Mouse (Mus musculus): Measurements from ENCODE around the gene Kif1c. TPM values are rescaled to one million over a fixed set of nuclear protein-coding genes. Genes with fewer than 3 reads are reported as not detected.

Kif1c gene
- polyA plus RNA-seq, 1 experiment from 2014 or later = 5.4 TPM

DNA sequence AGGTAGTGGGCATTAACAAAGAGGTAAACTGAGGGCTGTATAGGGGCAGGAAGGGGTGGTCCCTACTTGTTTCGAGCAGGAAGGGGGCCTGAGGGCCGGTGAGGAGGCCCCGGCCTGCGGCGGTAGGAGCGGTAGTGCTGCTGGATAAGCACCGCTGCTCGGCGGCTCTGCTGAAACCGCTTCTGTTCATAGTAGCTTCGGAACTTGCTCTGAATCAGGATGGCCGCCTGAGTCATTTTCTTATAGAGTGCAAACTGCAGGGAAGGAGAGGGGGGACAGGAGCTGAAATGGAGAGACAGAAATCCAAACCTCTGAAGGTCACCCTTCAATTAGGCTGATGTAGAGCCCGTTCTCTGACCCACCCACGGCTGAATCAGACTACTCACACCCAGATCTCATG lies 29.9 kb upstream of the Kif1c start:
- peak overlapping the region; percentile 98 for H3K4me2 ChIP-seq (ENCODE audit: low read depth)
- DNase-seq (ENCODE audit: low spot score) = peak; percentile 25
- H3K36me3 ChIP-seq (ENCODE audit: control insufficient read depth, insufficient read depth, low read length) = no peaks in the 10 kb centered on the region
- H3K4me3 ChIP-seq (ENCODE audit: low read depth, low read length) = peak overlapping the region; percentile 60
- no peaks in the 10 kb centered on the region for H3K27me3 ChIP-seq (ENCODE audit: control insufficient read depth, insufficient read depth, low read length)
- peak overlapping the region; percentile 93 for H3K27ac ChIP-seq (ENCODE audit: low read depth, low read length)
- no peaks in the 10 kb centered on the region for H3K9me3 ChIP-seq (ENCODE audit: control insufficient read depth, low read length)
- H3K4me1 ChIP-seq (ENCODE audit: control insufficient read depth, insufficient read depth, low read length) = peaks cover 8% of the 10 kb centered on the region; the same call in 1 of the 2 replicates
- 56% methylated on average over 14 of the region's 14 CpGs for WGBS
- peak overlapping the region; percentile 74; the same call in 1 of the 2 replicates for H3K9ac ChIP-seq (ENCODE audit: low read length)
- ATAC-seq (ENCODE audit: insufficient read depth, low FRiP score, low TSS enrichment) = no peak

DNA sequence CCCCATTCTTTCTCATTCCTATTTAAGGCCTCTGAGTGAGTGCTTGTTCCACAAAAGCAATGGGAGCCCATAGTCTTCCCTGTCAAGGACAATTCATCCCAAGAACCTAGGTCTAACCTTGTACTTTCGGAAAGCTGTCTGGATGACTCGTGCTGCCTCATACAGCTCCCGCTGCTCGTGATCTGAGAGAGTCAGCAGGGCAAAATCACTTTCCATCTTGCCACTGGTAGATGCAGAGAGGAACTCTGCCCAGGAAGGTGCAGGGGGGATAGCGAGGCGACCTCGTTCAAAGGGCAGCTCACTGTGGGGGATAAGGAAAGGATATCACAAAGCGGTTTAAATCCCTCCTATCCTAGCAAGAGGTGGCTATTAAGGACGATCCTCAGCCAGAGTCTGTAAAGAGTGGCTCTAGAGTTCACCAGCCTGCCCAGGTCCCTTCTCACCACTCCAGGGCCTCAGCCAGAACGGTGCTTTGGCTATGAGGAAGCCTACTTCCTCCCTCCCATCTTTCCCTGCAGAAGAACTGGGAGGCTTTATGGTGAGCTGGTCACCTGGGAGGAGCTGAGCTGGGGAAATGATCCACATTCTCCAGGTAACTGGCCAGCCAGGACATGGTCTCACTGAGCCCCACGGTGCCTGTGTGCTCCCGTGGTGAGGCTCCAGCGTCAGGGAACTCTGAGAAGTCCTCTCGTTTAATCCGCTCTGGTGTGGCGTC lies 28.9 kb upstream of the Kif1c start:
- Histone ChIP-seq H3K9me3 (ENCODE audit: control insufficient read depth, low read length) (no peaks in the 10 kb centered on the region), H3K4me1 (ENCODE audit: control insufficient read depth, insufficient read depth, low read length) (peaks cover 8% of the 10 kb centered on the region; the same call in 1 of the 2 replicates), H3K27ac (ENCODE audit: low read depth, low read length) (no peak overlapping the region), H3K4me3 (ENCODE audit: low read depth, low read length) (no peak overlapping the region), H3K27me3 (ENCODE audit: control insufficient read depth, insufficient read depth, low read length) (no peaks in the 10 kb centered on the region), H3K4me2 (ENCODE audit: low read depth) (no peak overlapping the region), H3K36me3 (ENCODE audit: control insufficient read depth, insufficient read depth, low read length) (no peaks in the 10 kb centered on the region), H3K9ac (ENCODE audit: low read length) (no peak overlapping the region)
- DNase-seq (ENCODE audit: low spot score) (no peak), ATAC-seq (ENCODE audit: insufficient read depth, low FRiP score, low TSS enrichment) (no peak)
- 86% methylated on average over 16 of the region's 16 CpGs for WGBS

DNA sequence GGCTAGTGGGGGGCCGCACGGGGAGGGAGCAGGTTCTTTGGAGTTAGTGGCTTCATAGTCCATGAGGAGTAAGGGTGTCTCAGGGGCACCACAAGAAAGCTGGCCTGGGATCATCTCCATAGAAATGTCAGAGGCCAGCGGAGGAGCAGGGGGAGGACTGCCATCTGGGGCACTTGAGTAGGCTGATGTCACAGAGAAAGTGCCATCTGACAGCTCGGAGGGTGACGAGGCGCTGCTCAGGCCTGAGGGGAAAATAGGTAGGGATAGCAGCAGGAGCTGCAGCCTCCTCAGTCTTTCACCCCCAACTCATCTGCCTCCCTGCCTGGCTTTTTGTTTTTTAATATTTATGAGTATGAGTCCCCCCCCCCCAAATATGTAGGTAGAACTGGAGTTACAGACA lies 26.3 kb upstream of the Kif1c start:
- peaks cover 5% of the 10 kb centered on the region; the same call in 1 of the 2 replicates for H3K4me1 ChIP-seq (ENCODE audit: control insufficient read depth, insufficient read depth, low read length)
- ATAC-seq (ENCODE audit: insufficient read depth, low FRiP score, low TSS enrichment) = no peak
- H3K27ac ChIP-seq (ENCODE audit: low read depth, low read length) = no peak overlapping the region
- 65% methylated on average over 6 of the region's 6 CpGs for WGBS
- H3K9me3 ChIP-seq (ENCODE audit: control insufficient read depth, low read length) = no peaks in the 10 kb centered on the region
- H3K4me3 ChIP-seq (ENCODE audit: low read depth, low read length) = no peak overlapping the region; the same call in 1 of the 2 replicates
- DNase-seq (ENCODE audit: low spot score) = no peak
- no peak overlapping the region for H3K4me2 ChIP-seq (ENCODE audit: low read depth)
- H3K9ac ChIP-seq (ENCODE audit: low read length) = no peak overlapping the region
- H3K36me3 ChIP-seq (ENCODE audit: control insufficient read depth, insufficient read depth, low read length) = no peaks in the 10 kb centered on the region
- no peaks in the 10 kb centered on the region for H3K27me3 ChIP-seq (ENCODE audit: control insufficient read depth, insufficient read depth, low read length)

DNA sequence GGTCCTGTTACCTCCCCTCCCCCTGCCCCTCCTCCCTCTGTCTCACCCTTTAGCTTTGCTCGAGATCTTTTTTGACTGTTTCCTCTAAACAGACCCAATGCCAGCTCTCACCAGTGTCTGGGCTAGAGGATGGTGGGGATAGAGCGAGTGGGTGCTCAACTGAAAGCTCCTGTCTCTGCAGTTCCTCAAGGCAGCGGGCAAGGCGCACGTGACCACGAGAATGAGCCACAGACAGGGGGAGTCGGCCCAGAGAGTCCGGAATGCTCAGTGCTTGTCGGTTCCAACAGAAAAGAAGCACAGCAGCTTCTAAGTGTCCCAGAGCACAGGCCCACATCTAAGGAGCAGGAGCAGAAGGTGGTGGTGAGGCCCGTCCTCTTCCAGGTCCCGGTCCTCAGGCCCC lies 25.8 kb upstream of the Kif1c start:
- peak overlapping the region; percentile 6; the same call in 1 of the 2 replicates for H3K4me3 ChIP-seq (ENCODE audit: low read depth, low read length)
- no peak for DNase-seq (ENCODE audit: low spot score)
- H3K4me2 ChIP-seq (ENCODE audit: low read depth) = no peak overlapping the region
- H3K27ac ChIP-seq (ENCODE audit: low read depth, low read length) = no peak overlapping the region
- peaks cover 5% of the 10 kb centered on the region; the same call in 1 of the 2 replicates for H3K4me1 ChIP-seq (ENCODE audit: control insufficient read depth, insufficient read depth, low read length)
- no peaks in the 10 kb centered on the region for H3K27me3 ChIP-seq (ENCODE audit: control insufficient read depth, insufficient read depth, low read length)
- no peak for ATAC-seq (ENCODE audit: insufficient read depth, low FRiP score, low TSS enrichment)
- no peak overlapping the region for H3K9ac ChIP-seq (ENCODE audit: low read length)
- WGBS = 77% methylated on average over 11 of the region's 11 CpGs
- no peaks in the 10 kb centered on the region for H3K9me3 ChIP-seq (ENCODE audit: control insufficient read depth, low read length)
- H3K36me3 ChIP-seq (ENCODE audit: control insufficient read depth, insufficient read depth, low read length) = no peaks in the 10 kb centered on the region

DNA sequence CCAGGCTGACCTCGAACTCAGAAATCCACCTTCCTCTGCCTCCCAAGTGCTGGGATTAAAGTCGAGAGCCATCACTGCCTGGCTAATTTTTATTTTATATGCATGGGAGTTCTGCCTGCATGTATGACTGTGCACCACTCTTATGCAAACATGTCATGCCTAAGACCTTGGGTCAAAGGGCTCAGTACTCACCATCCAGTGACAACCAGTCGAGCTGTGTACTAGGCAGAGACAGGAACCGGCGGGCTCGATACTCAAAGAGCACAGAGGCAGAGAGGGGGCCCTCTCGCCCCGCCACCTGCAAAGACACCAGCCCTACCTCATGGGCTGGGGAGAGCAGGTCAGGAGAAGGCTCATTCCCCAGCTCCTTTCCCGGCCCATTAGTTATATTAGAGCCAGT lies 22.3 kb upstream of the Kif1c start:
- no peaks in the 10 kb centered on the region; the same call in 1 of the 2 replicates for H3K36me3 ChIP-seq (ENCODE audit: control insufficient read depth, insufficient read depth, low read length)
- no peaks in the 10 kb centered on the region for H3K9me3 ChIP-seq (ENCODE audit: control insufficient read depth, low read length)
- no peak for ATAC-seq (ENCODE audit: insufficient read depth, low FRiP score, low TSS enrichment)
- no peak overlapping the region for H3K27ac ChIP-seq (ENCODE audit: low read depth, low read length)
- H3K9ac ChIP-seq (ENCODE audit: low read length) = no peak overlapping the region
- peaks cover 3% of the 10 kb centered on the region; the same call in 1 of the 2 replicates for H3K4me1 ChIP-seq (ENCODE audit: control insufficient read depth, insufficient read depth, low read length)
- no peak overlapping the region for H3K4me3 ChIP-seq (ENCODE audit: low read depth, low read length)
- WGBS = 80% methylated on average over 9 of the region's 9 CpGs
- no peak for DNase-seq (ENCODE audit: low spot score)
- H3K27me3 ChIP-seq (ENCODE audit: control insufficient read depth, insufficient read depth, low read length) = no peaks in the 10 kb centered on the region
- no peak overlapping the region for H3K4me2 ChIP-seq (ENCODE audit: low read depth)

DNA sequence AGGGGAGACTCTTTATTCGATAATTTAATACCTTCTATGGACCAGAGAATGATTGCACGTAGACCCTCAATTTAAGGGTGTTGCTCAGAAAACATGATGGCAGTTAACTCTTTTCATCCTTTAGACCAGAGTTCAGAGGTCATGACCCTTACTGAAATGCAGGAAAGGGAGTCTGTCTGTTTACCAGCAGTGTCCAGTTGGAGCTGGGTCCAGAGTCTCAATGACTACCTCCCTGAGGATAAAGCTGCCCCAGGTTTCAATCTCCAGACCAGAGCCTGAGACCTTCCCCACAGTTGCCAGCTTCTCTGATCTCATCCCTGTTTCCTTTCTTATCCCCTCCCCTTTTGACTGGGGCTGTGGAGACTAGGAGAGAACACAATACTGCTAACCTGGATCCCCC lies 21.8 kb upstream of the Kif1c start:
- Histone ChIP-seq H3K4me1 (ENCODE audit: control insufficient read depth, insufficient read depth, low read length) (peaks cover 3% of the 10 kb centered on the region; the same call in 1 of the 2 replicates), H3K9ac (ENCODE audit: low read length) (no peak overlapping the region), H3K4me3 (ENCODE audit: low read depth, low read length) (no peak overlapping the region), H3K9me3 (ENCODE audit: control insufficient read depth, low read length) (no peaks in the 10 kb centered on the region), H3K27me3 (ENCODE audit: control insufficient read depth, insufficient read depth, low read length) (no peaks in the 10 kb centered on the region), H3K4me2 (ENCODE audit: low read depth) (no peak overlapping the region), H3K27ac (ENCODE audit: low read depth, low read length) (no peak overlapping the region), H3K36me3 (ENCODE audit: control insufficient read depth, insufficient read depth, low read length) (no peaks in the 10 kb centered on the region; the same call in 1 of the 2 replicates)
- no peak for ATAC-seq (ENCODE audit: insufficient read depth, low FRiP score, low TSS enrichment)
- DNase-seq (ENCODE audit: low spot score) = no peak
- 63% methylated on average over 2 of the region's 2 CpGs for WGBS

DNA sequence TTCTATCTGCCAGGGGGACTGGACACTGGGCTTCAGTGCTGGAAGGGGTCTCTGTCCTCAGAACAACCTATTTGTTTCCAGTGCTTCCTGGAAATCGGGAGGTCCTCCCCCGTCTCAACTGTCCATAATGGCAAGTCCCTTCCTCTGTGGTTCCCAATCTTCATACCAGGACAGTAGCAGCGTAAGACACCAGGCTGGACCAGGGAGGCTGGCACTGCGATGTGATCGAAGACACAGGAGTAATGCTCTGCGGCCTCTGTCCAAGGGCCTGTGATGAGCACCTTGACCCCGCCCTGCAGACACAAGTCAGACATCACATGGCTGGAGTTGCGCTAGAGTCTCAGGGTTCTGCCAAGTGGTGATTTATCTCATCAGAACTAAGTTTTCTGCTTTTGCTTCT lies 21.0 kb upstream of the Kif1c start:
- Histone ChIP-seq H3K36me3 (ENCODE audit: control insufficient read depth, insufficient read depth, low read length) (no peaks in the 10 kb centered on the region; the same call in 1 of the 2 replicates), H3K4me3 (ENCODE audit: low read depth, low read length) (no peak overlapping the region), H3K9me3 (ENCODE audit: control insufficient read depth, low read length) (no peaks in the 10 kb centered on the region), H3K27me3 (ENCODE audit: control insufficient read depth, insufficient read depth, low read length) (no peaks in the 10 kb centered on the region), H3K9ac (ENCODE audit: low read length) (no peak overlapping the region), H3K4me2 (ENCODE audit: low read depth) (no peak overlapping the region), H3K4me1 (ENCODE audit: control insufficient read depth, insufficient read depth, low read length) (peaks cover 3% of the 10 kb centered on the region; the same call in 1 of the 2 replicates), H3K27ac (ENCODE audit: low read depth, low read length) (no peak overlapping the region)
- no peak for ATAC-seq (ENCODE audit: insufficient read depth, low FRiP score, low TSS enrichment)
- whole genome bisulfite sequencing = 96% methylated on average over 8 of the region's 8 CpGs
- no peak for DNase-seq (ENCODE audit: low spot score)

DNA sequence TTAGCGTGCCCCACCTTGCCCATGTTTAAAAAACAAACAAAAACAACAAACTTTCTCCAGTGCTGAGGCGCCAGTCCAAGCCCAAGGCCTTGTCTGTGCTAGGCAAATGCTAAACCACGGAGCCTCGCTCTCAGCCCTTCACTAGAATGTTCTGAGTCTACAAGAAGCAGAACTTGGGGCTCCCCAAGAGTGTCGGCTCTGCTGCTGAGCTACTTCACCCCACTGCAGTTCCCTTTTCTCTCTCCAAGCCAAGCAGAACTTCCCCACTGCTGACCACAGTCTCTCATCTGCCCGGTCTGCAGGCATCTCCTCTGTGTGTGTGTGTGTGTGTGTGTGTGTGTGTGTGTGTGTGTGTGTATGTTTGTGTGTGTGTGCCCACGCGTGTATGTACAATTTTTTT lies 20.5 kb upstream of the Kif1c start:
- no peak overlapping the region for H3K27ac ChIP-seq (ENCODE audit: low read depth, low read length)
- no peaks in the 10 kb centered on the region for H3K27me3 ChIP-seq (ENCODE audit: control insufficient read depth, insufficient read depth, low read length)
- peaks cover 3% of the 10 kb centered on the region; the same call in 1 of the 2 replicates for H3K4me1 ChIP-seq (ENCODE audit: control insufficient read depth, insufficient read depth, low read length)
- no peak for ATAC-seq (ENCODE audit: insufficient read depth, low FRiP score, low TSS enrichment)
- no peaks in the 10 kb centered on the region for H3K9me3 ChIP-seq (ENCODE audit: control insufficient read depth, low read length)
- no peak overlapping the region for H3K4me2 ChIP-seq (ENCODE audit: low read depth)
- H3K36me3 ChIP-seq (ENCODE audit: control insufficient read depth, insufficient read depth, low read length) = no peaks in the 10 kb centered on the region; the same call in 1 of the 2 replicates
- no peak overlapping the region for H3K4me3 ChIP-seq (ENCODE audit: low read depth, low read length)
- 93% methylated on average over 8 of the region's 8 CpGs for WGBS
- H3K9ac ChIP-seq (ENCODE audit: low read length) = no peak overlapping the region
- DNase-seq (ENCODE audit: low spot score) = no peak

DNA sequence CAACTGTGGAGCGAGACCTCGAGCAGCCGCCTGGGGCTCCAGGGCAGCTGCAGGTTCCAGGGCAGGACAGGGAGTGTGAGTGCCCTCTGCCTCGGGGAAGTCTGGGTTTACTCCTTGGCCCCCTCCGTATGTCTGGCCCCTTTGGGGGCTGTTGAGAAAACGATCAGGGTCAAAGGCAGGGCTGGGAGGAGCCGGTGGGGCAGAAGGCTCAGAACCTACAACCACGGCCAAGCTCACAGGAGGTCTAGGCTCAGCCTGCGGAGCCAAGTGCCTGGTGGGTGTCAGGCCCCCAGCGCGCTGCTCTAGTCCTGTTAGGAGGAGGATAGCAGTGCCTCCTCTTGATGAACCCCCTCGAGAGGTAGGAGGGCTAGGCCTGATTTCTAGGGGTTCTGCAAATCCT lies 19.2 kb upstream of the Kif1c start:
- no peaks in the 10 kb centered on the region; the same call in 1 of the 2 replicates for H3K36me3 ChIP-seq (ENCODE audit: control insufficient read depth, insufficient read depth, low read length)
- no peak overlapping the region for H3K4me2 ChIP-seq (ENCODE audit: low read depth)
- H3K9me3 ChIP-seq (ENCODE audit: control insufficient read depth, low read length) = no peaks in the 10 kb centered on the region
- peaks cover 3% of the 10 kb centered on the region; the same call in 1 of the 2 replicates for H3K4me1 ChIP-seq (ENCODE audit: control insufficient read depth, insufficient read depth, low read length)
- no peak overlapping the region for H3K4me3 ChIP-seq (ENCODE audit: low read depth, low read length)
- WGBS = 66% methylated on average over 12 of the region's 12 CpGs
- no peak for ATAC-seq (ENCODE audit: insufficient read depth, low FRiP score, low TSS enrichment)
- H3K9ac ChIP-seq (ENCODE audit: low read length) = no peak overlapping the region
- no peaks in the 10 kb centered on the region for H3K27me3 ChIP-seq (ENCODE audit: control insufficient read depth, insufficient read depth, low read length)
- H3K27ac ChIP-seq (ENCODE audit: low read depth, low read length) = no peak overlapping the region
- DNase-seq (ENCODE audit: low spot score) = no peak

All from neural tube, embryonic 11.5 days (tissue).